In the genomic region with DNA sequence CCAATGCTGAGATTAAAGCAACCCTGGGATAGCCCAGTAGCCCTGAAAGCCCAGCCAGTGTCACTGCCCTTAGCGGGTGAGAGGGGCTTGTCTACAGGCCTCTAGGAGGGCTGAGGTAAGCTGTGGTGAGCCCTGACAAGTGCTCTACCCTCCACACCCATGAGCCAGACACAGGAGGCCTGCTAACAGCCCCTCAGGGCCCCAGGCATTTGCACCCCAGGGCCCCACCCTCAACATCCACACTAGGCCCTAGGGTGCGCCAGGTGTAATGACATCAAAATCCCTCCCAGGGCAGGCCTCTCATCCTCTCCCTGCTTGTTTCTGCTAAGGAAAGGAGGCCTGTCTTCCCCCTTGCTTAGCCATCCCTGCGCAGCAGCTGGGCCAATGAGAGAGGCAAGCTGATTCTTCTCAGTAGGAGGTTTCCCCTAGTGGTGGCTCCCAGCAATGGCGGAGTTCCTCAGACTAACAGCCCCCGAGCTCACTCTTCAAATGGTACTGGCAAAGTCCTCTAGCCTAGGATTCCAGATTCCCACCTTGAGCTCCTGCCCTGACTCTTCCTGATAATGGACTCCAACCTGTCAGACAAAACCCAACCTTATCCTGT, we compare ENCODE assay signal across 10 mouse cellular contexts. TPM values are rescaled to one million over a fixed set of nuclear protein-coding genes. Genes with fewer than 3 reads are reported as not detected.
DNase-seq lines count a peak whose midpoint lies in the region; ATAC-seq and TF ChIP-seq lines count a peak whose summit lies in the region.
"Had no signal": no experiment of that assay in that cellular context is flagged by ENCODE, and none has a peak within 500 bp of the region (broad histone marks: within the 10 kb centered on the region; RNA-seq: fewer than 3 reads in every experiment).

No protein-coding gene starts in this region.

- peaks cover 3% of the 10 kb centered on the region; the same call in 1 of the 2 replicates for H3K4me1 ChIP-seq in intestine, embryonic 14.5 days (replicated peaks; ENCODE audit: control insufficient read depth, insufficient read depth, low read length)
- H3K4me1 ChIP-seq in intestine, embryonic 16.5 days (ENCODE audit: control insufficient read depth, insufficient read depth, low read length), result peaks cover 13% of the 10 kb centered on the region
- H3K4me1 ChIP-seq in embryonic fibroblast, embryonic 13.5 days (ENCODE audit: control insufficient read depth, insufficient read depth, low read length), result no peaks in the 10 kb centered on the region
- H3K4me1 ChIP-seq: liver, embryonic 13.5 days had no signal

- no peak for ATAC-seq in intestine, embryonic 14.5 days (replicated peaks; ENCODE audit: low FRiP score, low TSS enrichment, low read depth)
- ATAC-seq in intestine, embryonic 16.5 days, result no peak
- ATAC-seq in erythroid progenitor cell, adult 5-6 weeks (replicated peaks; ENCODE audit: low FRiP score, poor library complexity, severe bottlenecking), result no peak

- no peak overlapping the region for H3K4me3 ChIP-seq in intestine, embryonic 14.5 days (ENCODE audit: low read depth, low read length)
- no peak overlapping the region for H3K4me3 ChIP-seq in intestine, embryonic 16.5 days (ENCODE audit: low read length)
- H3K4me3 ChIP-seq in embryonic fibroblast, embryonic 13.5 days (ENCODE audit: insufficient read depth, low read length), result no peak overlapping the region
- H3K4me3 ChIP-seq: embryonic facial prominence, embryonic 13.5 days; liver, embryonic 13.5 days had no signal

- no peaks in the 10 kb centered on the region for H3K27me3 ChIP-seq in intestine, embryonic 14.5 days (replicated peaks; ENCODE audit: control insufficient read depth, insufficient read depth, low read length)
- H3K27me3 ChIP-seq in intestine, embryonic 16.5 days (replicated peaks; ENCODE audit: control insufficient read depth, insufficient read depth, low read length), result no peaks in the 10 kb centered on the region
- H3K27me3 ChIP-seq: liver, embryonic 13.5 days had no signal

- H3K4me2 ChIP-seq in intestine, embryonic 14.5 days (ENCODE audit: low read length), result no peak overlapping the region
- H3K4me2 ChIP-seq in intestine, embryonic 16.5 days (ENCODE audit: low read depth, low read length), result no peak overlapping the region
- H3K4me2 ChIP-seq: embryonic facial prominence, embryonic 13.5 days; liver, embryonic 13.5 days had no signal

- H3K9me3 ChIP-seq in intestine, embryonic 14.5 days (ENCODE audit: control insufficient read depth, low read length), result no peaks in the 10 kb centered on the region
- no peaks in the 10 kb centered on the region for H3K9me3 ChIP-seq in intestine, embryonic 16.5 days (ENCODE audit: control insufficient read depth, low read length)
- H3K9me3 ChIP-seq: embryonic facial prominence, embryonic 13.5 days; liver, embryonic 13.5 days had no signal

- H3K36me3 ChIP-seq in intestine, embryonic 14.5 days (ENCODE audit: control insufficient read depth, insufficient read depth, low read length), result no peaks in the 10 kb centered on the region
- no peaks in the 10 kb centered on the region for H3K36me3 ChIP-seq in intestine, embryonic 16.5 days (ENCODE audit: control insufficient read depth, insufficient read depth, low read length)
- H3K36me3 ChIP-seq: embryonic facial prominence, embryonic 13.5 days; liver, embryonic 13.5 days had no signal

- WGBS in intestine, embryonic 14.5 days, result 44% methylated on average over 5 of the region's 5 CpGs
- 41% methylated on average over 5 of the region's 5 CpGs for WGBS in intestine, embryonic 16.5 days

- DNase-seq in intestine, embryonic 14.5 days (ENCODE audit: low spot score), result peak; percentile 70
- DNase-seq in 416B (ENCODE audit: low read depth), result peak; percentile 53
- peak; percentile 35 for DNase-seq in CD4-positive helper T cell, adult 2 months (ENCODE audit: low read depth, low spot score)
- DNase-seq in spleen, postnatal 36 days (ENCODE audit: low spot score in 2 of 2), result no peak
- no peak for DNase-seq in frontal cortex, postnatal 25 days (ENCODE audit: low spot score in 2 of 2)
- DNase-seq: liver, embryonic 13.5 days had no signal

- H3K27ac ChIP-seq in intestine, embryonic 14.5 days (ENCODE audit: low read depth), result no peak overlapping the region
- no peak overlapping the region for H3K27ac ChIP-seq in intestine, embryonic 16.5 days (ENCODE audit: low read length)
- H3K27ac ChIP-seq in embryonic fibroblast, embryonic 13.5 days (ENCODE audit: insufficient read depth, low read length), result no peak overlapping the region
- H3K27ac ChIP-seq: embryonic facial prominence, embryonic 13.5 days; liver, embryonic 13.5 days had no signal

- TF ChIP-seq CTCF in embryonic fibroblast, embryonic 13.5 days (IDR thresholded peaks at IDR 0.05; ENCODE audit: borderline replicate concordance, insufficient read depth, low read length), result peak; percentile 25; the same call in 1 of the 2 replicates

- TF ChIP-seq POLR2A in embryonic fibroblast, embryonic 13.5 days (IDR thresholded peaks at IDR 0.05; ENCODE audit: low read depth, low read length), result no peak

- H3K9ac ChIP-seq in intestine, embryonic 14.5 days (ENCODE audit: low read length), result no peak overlapping the region
- no peak overlapping the region for H3K9ac ChIP-seq in intestine, embryonic 16.5 days (ENCODE audit: low read depth, low read length)
- H3K9ac ChIP-seq: embryonic facial prominence, embryonic 13.5 days; liver, embryonic 13.5 days had no signal

RNA-seq across cellular contexts. Expression of gene Ppara, which starts 22.1 kb away (rescaled TPM):
- 6.0 and 7.6 TPM in 2 replicates for polyA plus RNA-seq in intestine, embryonic 14.5 days (2014; fragmentation: Nextera tagmentation; extraction: Ambion mirVana)
- polyA plus RNA-seq in intestine, embryonic 16.5 days (2015; fragmentation: Nextera tagmentation; extraction: Ambion mirVana), result 31.0 and 37.6 TPM in 2 replicates
- 0.25 and 0.67 TPM in 2 replicates for polyA plus RNA-seq in embryonic fibroblast, embryonic 13.5 days (2011; ENCODE audit: insufficient read length, low read depth, missing spikeins)
- total RNA-seq in erythroid progenitor cell, adult 5-6 weeks (2015; ENCODE audit: low replicate concordance), result not detected in 2 replicates
- total RNA-seq in erythroid progenitor cell, adult 5-6 weeks (2017; ENCODE audit: low replicate concordance), result not detected in 2 replicates

Comparison
In these comparisons a context has a peak if more than half of its experiments do, and no peak if none do; other contexts are left out.
1. DNase-seq: peak in intestine, embryonic 14.5 days (single experiment), 416B (single experiment) and CD4-positive helper T cell, adult 2 months (single experiment); none in spleen, postnatal 36 days (0 of 2) and frontal cortex, postnatal 25 days (0 of 2).